Mouse (Mus musculus): ENCODE measurements around the gene Hist2h2bb. TPM values are rescaled to one million over a fixed set of nuclear protein-coding genes. Genes with fewer than 3 reads are reported as not detected.
"Not testable (repeated sequence)": the region's sequence is repeated elsewhere in the genome, so short reads cannot be mapped to it uniquely, and the experiment has no call there.

Gene Hist2h2bb
- polyA plus RNA-seq (2016; fragmentation: Nextera tagmentation; extraction: Ambion mirVana) = 8.2 and 10.7 TPM in 2 replicates

- Histone ChIP-seq H3K27me3 (ENCODE audit: low read depth, poor library complexity, severe bottlenecking) (no peaks in the 10 kb centered on the region), H3K4me1 (peaks cover 21% of the 10 kb centered on the region), H3K4me3 (peak within 1 kb of the TSS; percentile 62), H3K36me3 (no peaks in the 10 kb centered on the region), H3K9me3 (replicated peaks) (no peaks in the 10 kb centered on the region), H3K27ac (peak within 1 kb of the TSS; percentile 93)
- DNase-seq (ENCODE audit: low spot score) = peak; percentile 91
- under 1% methylated on average over 45 of the region's 45 CpGs for whole genome bisulfite sequencing
Observed at GRCm38 (mm10) chr3:96269511-96270474, at the start of gene Hist2h2bb. Hist2h2bb (plus strand) TSS chr3:96269752.

GRCm38 (mm10) chr3:96220131-96220764 lies 49.3 kb upstream of the Hist2h2bb start:
- not testable (repeated sequence) for H3K36me3 ChIP-seq; H3K27me3 ChIP-seq (ENCODE audit: low read depth, poor library complexity, severe bottlenecking); H3K9me3 ChIP-seq (replicated peaks)
- H3K4me3 ChIP-seq = peak overlapping the region; percentile 65
- peaks cover 28% of the 10 kb centered on the region for H3K4me1 ChIP-seq
- H3K27ac ChIP-seq = peak overlapping the region; percentile 97
- WGBS = under 1% methylated on average over 31 of the region's 47 CpGs
- DNase-seq (ENCODE audit: low spot score) = peak; percentile 59

- peak within 1 kb of the TSS; percentile 65 for H3K4me3 ChIP-seq
- DNase-seq (ENCODE audit: low spot score) = peak; percentile 80
- no peaks in the 10 kb centered on the region for H3K27me3 ChIP-seq (ENCODE audit: low read depth, poor library complexity, severe bottlenecking)
- WGBS = under 1% methylated on average over 43 of the region's 43 CpGs
- no peaks in the 10 kb centered on the region for H3K36me3 ChIP-seq
- no peaks in the 10 kb centered on the region for H3K9me3 ChIP-seq (replicated peaks)
- H3K27ac ChIP-seq = peak within 1 kb of the TSS; percentile 97
- peaks cover 29% of the 10 kb centered on the region for H3K4me1 ChIP-seq
Observed at GRCm38 (mm10) chr3:96220765-96221639, 48.5 kb upstream of the Hist2h2bb start, which contains the start of the genes Hist2h2ac and Hist2h2be. Hist2h2ac (minus strand) TSS chr3:96220880. Hist2h2be (plus strand) TSS chr3:96221119.

GRCm38 (mm10) chr3:96221640-96222038 lies 47.9 kb upstream of the Hist2h2bb start:
- DNase-seq (ENCODE audit: low spot score) = no peak
- Histone ChIP-seq H3K27me3 (ENCODE audit: low read depth, poor library complexity, severe bottlenecking) (no peaks in the 10 kb centered on the region), H3K4me1 (peaks cover 33% of the 10 kb centered on the region), H3K27ac (peak overlapping the region; percentile 97), H3K36me3 (no peaks in the 10 kb centered on the region), H3K4me3 (peak overlapping the region; percentile 65), H3K9me3 (replicated peaks) (no peaks in the 10 kb centered on the region)
- WGBS = 26% methylated on average over 9 of the region's 9 CpGs

GRCm38 (mm10) chr3:96222774-96223173 lies 46.8 kb upstream of the Hist2h2bb start:
- H3K4me1 ChIP-seq = peaks cover 33% of the 10 kb centered on the region
- WGBS = 93% methylated on average over 4 of the region's 4 CpGs
- H3K27me3 ChIP-seq (ENCODE audit: low read depth, poor library complexity, severe bottlenecking) = no peaks in the 10 kb centered on the region
- H3K9me3 ChIP-seq (replicated peaks) = no peaks in the 10 kb centered on the region
- H3K27ac ChIP-seq = no peak overlapping the region
- no peak overlapping the region for H3K4me3 ChIP-seq
- no peaks in the 10 kb centered on the region for H3K36me3 ChIP-seq
- no peak for DNase-seq (ENCODE audit: low spot score)

- H3K27ac ChIP-seq = peak overlapping the region; percentile 66
- H3K27me3 ChIP-seq (ENCODE audit: low read depth, poor library complexity, severe bottlenecking) = no peaks in the 10 kb centered on the region
- H3K4me3 ChIP-seq = no peak overlapping the region
- H3K9me3 ChIP-seq (replicated peaks) = no peaks in the 10 kb centered on the region
- H3K36me3 ChIP-seq = no peaks in the 10 kb centered on the region
- whole genome bisulfite sequencing = 50% methylated on average over 2 of the region's 2 CpGs
- no peak for DNase-seq (ENCODE audit: low spot score)
- H3K4me1 ChIP-seq = peaks cover 25% of the 10 kb centered on the region
Observed at GRCm38 (mm10) chr3:96225421-96225820, 44.1 kb upstream of the Hist2h2bb start.

GRCm38 (mm10) chr3:96226695-96227648 lies 42.6 kb upstream of the Hist2h2bb start:
- Histone ChIP-seq H3K27me3 (ENCODE audit: low read depth, poor library complexity, severe bottlenecking) (no peaks in the 10 kb centered on the region), H3K4me1 (peaks cover 15% of the 10 kb centered on the region), H3K36me3 (no peaks in the 10 kb centered on the region), H3K9me3 (replicated peaks) (no peaks in the 10 kb centered on the region), H3K4me3 (no peak overlapping the region), H3K27ac (peak overlapping the region; percentile 51)
- no peak for DNase-seq (ENCODE audit: low spot score)
- WGBS = 71% methylated on average over 8 of the region's 8 CpGs

GRCm38 (mm10) chr3:96228828-96229227 lies 40.7 kb upstream of the Hist2h2bb start:
- Histone ChIP-seq H3K9me3 (replicated peaks) (no peaks in the 10 kb centered on the region), H3K4me3 (no peak overlapping the region), H3K27me3 (ENCODE audit: low read depth, poor library complexity, severe bottlenecking) (no peaks in the 10 kb centered on the region), H3K4me1 (peaks cover 11% of the 10 kb centered on the region), H3K27ac (no peak overlapping the region), H3K36me3 (no peaks in the 10 kb centered on the region)
- DNase-seq (ENCODE audit: low spot score) = no peak
- 66% methylated on average over 2 of the region's 2 CpGs for WGBS

GRCm38 (mm10) chr3:96230404-96230803 lies 39.1 kb upstream of the Hist2h2bb start:
- no peak for DNase-seq (ENCODE audit: low spot score)
- Histone ChIP-seq H3K9me3 (replicated peaks) (no peaks in the 10 kb centered on the region), H3K27me3 (ENCODE audit: low read depth, poor library complexity, severe bottlenecking) (no peaks in the 10 kb centered on the region), H3K36me3 (no peaks in the 10 kb centered on the region), H3K27ac (no peak overlapping the region), H3K4me1 (peaks cover 8% of the 10 kb centered on the region), H3K4me3 (no peak overlapping the region)
- WGBS = 86% methylated on average over 2 of the region's 2 CpGs

- Histone ChIP-seq H3K36me3 (no peaks in the 10 kb centered on the region), H3K27ac (no peak overlapping the region), H3K4me3 (no peak overlapping the region), H3K9me3 (replicated peaks) (no peaks in the 10 kb centered on the region), H3K27me3 (ENCODE audit: low read depth, poor library complexity, severe bottlenecking) (no peaks in the 10 kb centered on the region), H3K4me1 (peaks cover 2% of the 10 kb centered on the region; the same call in 1 of the 2 replicates)
- no peak for DNase-seq (ENCODE audit: low spot score)
- WGBS = 78% methylated on average over 4 of the region's 4 CpGs
Observed at GRCm38 (mm10) chr3:96230910-96231757, 38.4 kb upstream of the Hist2h2bb start.

- Histone ChIP-seq H3K4me1 (peaks cover under 1% of the 10 kb centered on the region; the same call in 1 of the 2 replicates), H3K4me3 (no peak overlapping the region), H3K27me3 (ENCODE audit: low read depth, poor library complexity, severe bottlenecking) (no peaks in the 10 kb centered on the region), H3K36me3 (no peaks in the 10 kb centered on the region), H3K27ac (no peak overlapping the region), H3K9me3 (replicated peaks) (no peaks in the 10 kb centered on the region)
- DNase-seq (ENCODE audit: low spot score) = no peak
- 68% methylated on average over 2 of the region's 2 CpGs for WGBS
Observed at GRCm38 (mm10) chr3:96231758-96232120, 37.8 kb upstream of the Hist2h2bb start.

Data from limb, embryonic 10.5 days (tissue).